Mouse (Mus musculus) bone marrow, adult 2 months (tissue): ENCODE results near the gene G0s2. TPM values are rescaled to one million over a fixed set of nuclear protein-coding genes. Genes with fewer than 3 reads are reported as not detected.

ENCODE experiments used
- H3K27ac ChIP-seq: fragments of 200-500 bp; 2 replicates; pipeline ENCODE4 v1.5.1; 2012; ENCODE audit warnings: low read depth, mild to moderate bottlenecking, control low read depth, inconsistent platforms, low read length; ENCODE audit not compliant: control insufficient read depth, poor library complexity, insufficient read depth
- H3K4me1 ChIP-seq: fragments of 200-500 bp; 2 replicates; pipeline ENCODE4 v1.6.1; 2011; ENCODE audit warnings: low read length; ENCODE audit not compliant: control insufficient read depth, insufficient read depth
- H3K4me3 ChIP-seq: fragments of 200-500 bp; replicated peaks from 2 replicates; pipeline ENCODE3; 2011; ENCODE audit warnings: mild to moderate bottlenecking, low read depth, low read length, control low read depth; ENCODE audit not compliant: control insufficient read depth
- CTCF ChIP-seq: fragments of 200-500 bp; IDR thresholded peaks from 2 replicates; pipeline ENCODE4 v1.5.1; 2011; ENCODE audit warnings: low read length, control low read depth; ENCODE audit not compliant: control insufficient read depth, insufficient read depth
- POLR2A ChIP-seq: fragments of 200-500 bp; IDR thresholded peaks from 2 replicates; pipeline ENCODE4 v1.6.1; 2011; ENCODE audit warnings: low read depth, mild to moderate bottlenecking, control low read depth, low read length, borderline replicate concordance; ENCODE audit not compliant: control insufficient read depth
- WGBS: fragments of 180-500 bp; shearing (Covaris S2); methylation state at CpG from one replicate; pipeline ENCODE4 v1.1.7; 2018; 5-methylcytosine and 5-hydroxymethylcytosine counted together
- polyA plus RNA-seq: library from polyadenylated mRNA; stranded (reverse); fragments of >200 nt; gene quantifications from 2 replicates; pipeline ENCODE4 v1.2.4, GENCODE M21; 2011; ENCODE audit warnings: low replicate concordance; ENCODE audit not compliant: missing spikeins, insufficient read depth, insufficient read length

G0s2 gene
- polyA plus RNA-seq, 1 experiment: 23.6 TPM

- TF ChIP-seq CTCF (no peak), POLR2A (no peak)
- Histone ChIP-seq H3K27ac (no peak overlapping the region; the same call in 1 of the 2 replicates), H3K4me1 (peaks cover 2% of the 10 kb centered on the region; the same call in 1 of the 2 replicates), H3K4me3 (no peak overlapping the region)
- 28% methylated on average over 1 of the region's 1 CpGs for WGBS
Observed at GRCm38 (mm10) chr1:193309785-193310518, 36.9 kb upstream of the G0s2 start.

DNA sequence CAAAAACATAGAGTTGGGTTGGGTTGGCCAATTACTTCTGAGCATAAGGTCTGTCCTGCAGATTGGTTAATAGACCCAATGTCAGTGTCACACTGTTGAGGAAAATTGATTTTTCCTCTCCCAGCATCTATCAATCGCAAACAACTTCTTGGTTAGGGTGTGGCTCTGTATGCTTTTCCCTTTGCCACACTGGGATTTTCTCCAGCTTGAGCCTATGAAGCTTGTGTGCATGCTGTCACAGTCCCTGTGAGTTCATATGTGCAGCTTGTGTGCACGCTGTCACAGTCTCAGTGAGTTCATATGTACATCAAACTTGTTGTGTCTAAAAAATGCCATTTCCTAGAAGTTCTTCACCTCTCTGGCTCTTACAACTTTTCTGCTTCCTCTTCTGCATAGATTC lies 33.8 kb upstream of the G0s2 start:
- no peak overlapping the region for H3K4me3 ChIP-seq
- no peak for TF ChIP-seq POLR2A
- H3K4me1 ChIP-seq: peaks cover 2% of the 10 kb centered on the region; the same call in 1 of the 2 replicates
- WGBS: 79% methylated on average over 2 of the region's 2 CpGs
- no peak overlapping the region for H3K27ac ChIP-seq

GRCm38 (mm10) chr1:193305386-193305785 lies 32.4 kb upstream of the G0s2 start:
- H3K4me1 ChIP-seq: no peaks in the 10 kb centered on the region; the same call in 1 of the 2 replicates
- TF ChIP-seq CTCF: no peak
- no peak for TF ChIP-seq POLR2A
- no peak overlapping the region for H3K27ac ChIP-seq
- 76% methylated on average over 7 of the region's 7 CpGs for WGBS
- no peak overlapping the region for H3K4me3 ChIP-seq

DNA sequence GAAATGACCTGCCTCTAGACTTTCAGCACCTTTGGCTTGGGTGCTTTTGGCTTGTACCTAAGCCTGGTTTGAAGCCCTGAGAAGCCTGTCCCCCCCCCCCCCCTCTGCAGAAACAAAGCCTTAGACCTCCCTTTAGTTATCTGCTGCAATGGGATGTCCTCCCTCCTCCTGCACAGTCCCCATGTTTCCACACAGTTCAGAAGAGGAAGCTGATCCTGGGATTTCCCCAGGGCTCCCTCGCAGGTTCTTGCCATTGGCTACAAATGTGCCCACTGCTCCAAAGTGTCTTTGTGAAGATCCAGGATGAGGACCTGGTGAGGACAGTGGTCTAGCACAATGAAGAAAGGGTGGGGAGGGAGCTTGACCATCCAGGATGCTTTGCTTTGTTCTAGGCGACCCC lies 30.1 kb upstream of the G0s2 start:
- H3K4me1 ChIP-seq: no peaks in the 10 kb centered on the region
- 26% methylated on average over 2 of the region's 2 CpGs for WGBS
- H3K27ac ChIP-seq: no peak overlapping the region
- no peak overlapping the region for H3K4me3 ChIP-seq
- no peak for TF ChIP-seq CTCF
- no peak for TF ChIP-seq POLR2A

GRCm38 (mm10) chr1:193302093-193302405 lies 29.0 kb upstream of the G0s2 start:
- Histone ChIP-seq H3K27ac (no peak overlapping the region), H3K4me3 (no peak overlapping the region), H3K4me1 (no peaks in the 10 kb centered on the region)
- WGBS: 80% methylated on average over 8 of the region's 8 CpGs
- TF ChIP-seq CTCF (no peak), POLR2A (no peak)

GRCm38 (mm10) chr1:193301216-193302092 lies 28.4 kb upstream of the G0s2 start:
- Histone ChIP-seq H3K4me1 (no peaks in the 10 kb centered on the region), H3K4me3 (no peak overlapping the region), H3K27ac (no peak overlapping the region)
- no peak for TF ChIP-seq CTCF
- no peak for TF ChIP-seq POLR2A
- 73% methylated on average over 6 of the region's 6 CpGs for WGBS

- WGBS: 57% methylated on average over 1 of the region's 1 CpGs
- no peak overlapping the region for H3K27ac ChIP-seq
- no peak for TF ChIP-seq POLR2A
- TF ChIP-seq CTCF: no peak
- no peaks in the 10 kb centered on the region for H3K4me1 ChIP-seq
- H3K4me3 ChIP-seq: no peak overlapping the region
Observed at GRCm38 (mm10) chr1:193299995-193300394, 27.0 kb upstream of the G0s2 start.

DNA sequence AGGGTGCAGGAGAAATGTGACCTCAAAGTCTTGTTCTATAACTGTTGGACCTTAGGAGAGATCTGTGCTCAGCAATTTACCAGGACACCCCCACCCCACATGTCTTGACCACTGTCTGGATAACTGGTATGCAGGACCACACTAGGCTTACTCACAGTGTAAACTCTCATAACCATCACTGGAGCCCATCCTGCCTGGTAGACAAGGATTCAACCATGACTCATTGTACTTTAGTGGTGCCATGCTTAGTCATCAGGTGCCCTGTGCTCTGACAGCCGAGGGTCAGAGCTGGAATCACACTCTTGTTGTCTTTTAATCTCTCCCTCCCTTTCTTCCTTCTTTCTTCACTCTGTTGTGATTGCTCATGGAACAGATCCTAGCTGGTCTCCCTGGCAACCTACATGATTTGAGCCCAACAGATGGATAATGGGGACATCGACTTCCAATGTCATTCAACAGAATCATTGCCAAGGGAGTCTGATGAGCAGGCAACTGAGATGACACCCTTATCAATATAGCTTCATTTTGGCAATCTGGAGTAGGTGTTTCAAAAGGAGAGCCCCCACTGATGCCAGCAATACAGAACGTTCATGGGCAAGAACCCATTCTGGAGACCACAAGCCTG lies 25.2 kb upstream of the G0s2 start:
- TF ChIP-seq POLR2A (no peak), CTCF (no peak)
- Histone ChIP-seq H3K4me1 (no peaks in the 10 kb centered on the region; the same call in 1 of the 2 replicates), H3K4me3 (no peak overlapping the region), H3K27ac (no peak overlapping the region)
- WGBS: 73% methylated on average over 3 of the region's 3 CpGs
